Mouse (Mus musculus) megakaryocyte, adult 5-6 weeks (primary cell): ENCODE data around the gene Tbx10. TPM values are rescaled to one million over a fixed set of nuclear protein-coding genes. Genes with fewer than 3 reads are reported as not detected.
"Not testable (repeated sequence)": the region's sequence is repeated elsewhere in the genome, so short reads cannot be mapped to it uniquely, and the experiment has no call there.

Experiments used
- ATAC-seq: 2 replicates; pipeline ENCODE4 v1.8.0; 2016; ENCODE audit warnings: mild to moderate bottlenecking, inconsistent platforms; ENCODE audit not compliant: poor library complexity, severe bottlenecking
- total RNA-seq, 2 experiments: library from RNA; stranded (forward) in 1 of 2; stranded (reverse) in 1 of 2; fragments of 153-499, 151-499 nt in 1 of 2; fragments of 221-1000, 200-1000 nt in 1 of 2; gene quantifications; 2 replicates each; pipeline versions ENCODE4 v1.2.3 to v1.2.4; 2015 to 2017

The Tbx10 gene
- total RNA-seq, 2 experiments from 2014 or later, result not detected

DNA sequence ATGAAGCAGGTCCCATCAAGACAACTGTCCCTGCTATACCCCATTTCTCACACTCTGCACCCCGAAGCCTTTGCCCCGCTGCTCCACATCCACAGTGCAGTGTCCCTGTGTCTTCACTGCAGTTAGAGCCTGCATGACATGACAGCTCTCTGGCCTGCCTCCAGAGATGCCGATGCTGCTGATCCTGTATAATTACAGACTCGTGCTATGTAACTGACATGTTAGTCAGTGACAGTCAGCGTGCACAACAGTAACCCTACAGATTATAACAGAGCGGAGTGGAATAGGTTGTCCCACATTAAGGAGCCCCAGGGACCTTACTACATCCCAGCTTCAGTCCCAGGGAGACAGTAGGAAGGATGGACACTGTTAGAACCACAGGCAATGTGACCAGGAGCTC lies 17.9 kb upstream of the Tbx10 start:
- not testable (repeated sequence) for ATAC-seq

DNA sequence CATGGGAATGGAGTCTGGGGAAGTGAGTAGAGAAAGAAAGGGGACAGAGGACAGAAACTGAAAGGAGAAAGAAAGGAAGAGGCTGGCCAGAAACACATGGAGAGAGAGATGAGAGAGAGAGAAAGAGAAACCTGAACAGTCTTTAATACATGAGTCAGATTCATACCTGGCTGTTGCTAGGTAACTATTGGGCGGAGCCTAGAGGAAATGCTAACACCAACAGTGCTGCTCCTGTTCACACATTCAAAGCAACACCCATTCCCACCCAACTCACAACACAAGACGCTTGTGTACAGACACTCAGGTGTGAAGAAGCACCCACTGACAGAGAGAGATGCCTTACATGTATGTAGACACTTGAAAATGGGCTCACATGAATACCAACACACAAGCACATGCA lies 16.7 kb upstream of the Tbx10 start:
- no peak for ATAC-seq

DNA sequence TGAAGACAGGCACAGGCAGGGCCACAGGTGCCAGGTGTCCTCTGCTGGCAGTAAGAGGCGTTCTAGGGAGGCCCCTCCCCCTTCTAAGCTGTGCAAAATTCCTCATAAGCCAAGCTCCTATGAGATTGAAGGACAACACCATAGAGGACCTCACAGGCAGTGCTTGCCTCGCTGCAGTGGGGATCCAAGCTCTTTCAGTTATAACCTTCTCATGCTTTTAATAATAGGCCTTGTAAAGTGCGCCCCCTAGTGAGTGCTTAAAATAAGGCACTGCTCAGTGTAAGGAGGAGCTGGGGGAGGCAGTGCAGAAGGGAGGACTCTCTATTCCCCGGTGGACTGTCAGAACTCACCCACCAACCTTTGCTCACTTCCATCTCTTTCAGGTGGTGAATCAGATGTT lies 12.2 kb upstream of the Tbx10 start:
- ATAC-seq, result peak; percentile 94

DNA sequence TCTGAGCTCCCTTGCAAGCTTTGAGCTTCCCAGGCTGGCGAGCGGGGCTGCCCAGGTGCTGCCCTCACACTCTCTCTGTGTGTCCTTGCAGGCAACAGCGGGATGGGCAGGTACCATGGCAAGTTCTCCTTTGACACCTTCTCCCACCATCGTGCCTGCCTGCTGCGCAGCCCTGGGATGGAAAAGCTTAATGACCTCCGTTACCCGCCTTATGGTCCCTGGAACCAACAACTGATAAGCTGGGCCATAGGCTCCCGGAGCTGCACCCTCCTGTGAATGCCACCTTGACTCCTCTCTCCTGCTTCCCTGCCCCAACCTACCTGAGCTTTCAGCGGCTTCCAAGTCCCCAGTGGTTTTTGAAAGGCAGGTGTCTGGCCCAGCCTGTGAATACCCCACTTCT lies 11.6 kb upstream of the Tbx10 start:
- ATAC-seq, result no peak

DNA sequence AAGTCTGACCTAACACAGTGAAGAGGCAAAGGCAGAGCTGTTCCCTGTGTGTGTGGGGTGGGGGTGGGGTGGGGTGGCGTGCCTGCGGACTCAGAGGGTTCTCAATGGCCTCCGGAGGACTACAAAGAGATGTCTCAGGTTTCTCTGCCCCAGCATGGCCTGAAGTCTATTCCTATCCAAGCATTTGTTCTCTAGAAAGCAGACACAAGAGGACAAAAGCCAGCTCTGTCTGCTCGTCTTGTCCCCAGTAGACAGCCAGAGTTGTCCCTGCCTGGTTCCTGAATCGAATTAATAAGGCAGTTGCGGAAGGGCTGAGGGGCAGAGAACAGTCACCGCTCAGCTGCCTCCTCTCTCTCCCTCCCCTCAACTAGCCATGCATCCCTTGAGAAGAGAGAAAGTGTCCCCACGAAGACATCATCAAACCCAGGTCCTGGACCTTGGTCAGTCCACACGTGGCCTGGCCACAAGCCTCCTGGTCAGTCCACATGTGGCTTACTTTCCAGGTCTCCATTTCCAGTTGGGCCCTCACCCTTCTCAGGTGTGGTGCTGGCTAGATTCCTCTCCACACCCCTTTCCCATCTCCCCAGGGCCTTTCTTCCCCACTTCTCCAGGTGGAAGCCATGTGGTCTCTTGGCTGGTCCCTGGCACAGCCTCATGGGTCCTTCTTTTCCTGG lies 8.9 kb upstream of the Tbx10 start:
- ATAC-seq, result no peak

DNA sequence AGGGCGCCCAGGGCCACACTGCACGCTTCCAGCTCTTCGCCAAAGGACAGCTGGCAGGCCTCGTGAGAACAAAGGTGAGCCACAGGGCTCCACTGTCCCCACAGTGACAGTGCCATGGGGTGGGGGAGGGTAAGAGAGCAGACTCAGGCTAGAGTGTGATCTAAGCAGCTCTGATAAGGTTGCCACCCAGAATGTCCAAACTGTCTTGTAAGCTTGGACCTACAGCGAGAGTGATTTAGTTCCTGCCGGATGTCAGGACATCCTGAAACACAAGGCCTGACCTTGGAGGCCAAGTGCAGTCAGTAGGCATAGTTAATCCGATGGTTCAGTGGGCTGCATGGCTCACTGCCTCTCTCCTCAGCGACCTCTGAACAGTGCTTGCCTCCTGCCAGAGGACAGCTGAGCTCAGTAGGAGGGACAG lies 7.3 kb upstream of the Tbx10 start:
- no peak for ATAC-seq

DNA sequence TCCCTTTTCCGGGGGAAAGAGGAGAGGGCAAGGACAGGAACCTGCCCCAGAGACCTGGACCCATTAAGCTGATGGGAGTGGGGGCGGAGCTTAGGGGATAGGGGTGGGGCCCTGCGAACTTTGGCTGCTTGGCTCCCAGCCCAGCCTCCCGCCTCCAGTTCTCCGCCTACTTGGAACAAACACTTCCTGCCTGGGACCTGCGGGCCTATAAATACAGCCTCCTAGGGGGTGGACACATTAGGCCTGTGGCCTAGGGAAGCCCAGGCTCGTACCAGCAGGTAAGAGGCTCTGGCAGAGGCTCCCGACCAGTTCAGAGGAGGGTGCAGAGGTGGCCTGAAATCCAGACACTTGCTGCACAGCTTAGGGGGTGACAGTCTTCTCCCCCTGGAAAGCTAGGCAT lies 6.2 kb upstream of the Tbx10 start, which contains the start of gene Acy3:
Gene Acy3 (plus strand): TSS at position 237 of the 400 bp plus-strand sequence.
- no peak for ATAC-seq

DNA sequence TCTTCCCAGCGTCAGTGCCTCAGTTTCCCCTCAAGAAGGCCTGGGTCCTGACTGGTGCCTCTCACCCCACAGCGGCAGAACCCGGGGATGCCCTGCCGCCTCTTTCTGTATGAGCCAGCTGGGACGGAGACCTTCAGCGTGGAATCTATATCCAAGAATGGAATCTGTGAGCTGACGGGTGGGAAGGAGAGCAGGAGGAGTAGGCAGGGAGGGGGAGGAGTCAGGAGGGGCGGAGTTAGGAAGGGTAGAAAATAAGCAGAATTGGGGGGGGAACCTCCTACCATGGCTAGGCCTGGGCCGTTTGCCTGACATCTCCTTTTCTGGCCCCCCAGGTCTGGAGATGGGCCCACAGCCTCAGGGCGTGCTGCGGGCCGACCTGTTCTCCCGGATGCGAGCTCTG lies 4.5 kb upstream of the Tbx10 start:
- ATAC-seq, result no peak

DNA sequence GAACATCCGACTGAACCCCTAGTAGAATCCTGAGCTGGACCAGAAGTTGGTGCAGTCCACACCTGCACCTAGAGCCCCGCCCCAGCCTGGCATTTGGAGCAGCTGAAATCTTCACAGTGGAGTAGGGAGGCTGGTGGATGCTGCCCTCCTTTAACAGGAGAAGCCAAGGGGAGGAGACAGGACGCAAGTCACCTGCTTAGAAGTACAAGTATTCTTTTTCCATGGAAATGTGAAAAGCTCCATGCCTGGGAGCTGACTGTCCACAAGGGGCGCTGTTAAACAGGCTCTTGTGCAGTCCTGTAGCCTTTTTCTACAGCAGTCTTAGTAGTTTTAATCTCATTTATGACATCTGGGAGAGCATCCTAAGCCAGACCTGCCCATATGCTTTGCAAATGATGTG lies 3.8 kb upstream of the Tbx10 start:
- no peak for ATAC-seq

DNA sequence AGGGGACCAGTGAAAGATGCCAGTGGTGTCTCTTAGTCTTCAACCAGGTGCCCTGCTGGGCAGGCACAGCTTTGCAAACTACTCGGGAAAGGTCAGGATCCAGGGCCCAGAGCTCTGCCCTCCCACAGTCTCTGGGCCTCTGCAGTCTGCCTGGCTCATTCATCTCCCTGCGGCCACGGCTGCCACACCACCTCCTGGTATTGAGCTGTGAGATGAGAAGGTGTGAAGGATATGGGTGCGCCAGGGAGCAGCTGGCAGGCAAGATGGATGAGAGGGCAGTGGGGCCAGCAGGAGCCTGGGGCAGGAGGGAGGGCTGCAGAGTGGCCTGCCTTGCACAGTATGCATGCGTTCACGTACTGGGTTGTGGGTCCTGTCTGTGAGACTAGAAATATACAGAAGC lies 1.7 kb upstream of the Tbx10 start:
- ATAC-seq, result no peak

DNA sequence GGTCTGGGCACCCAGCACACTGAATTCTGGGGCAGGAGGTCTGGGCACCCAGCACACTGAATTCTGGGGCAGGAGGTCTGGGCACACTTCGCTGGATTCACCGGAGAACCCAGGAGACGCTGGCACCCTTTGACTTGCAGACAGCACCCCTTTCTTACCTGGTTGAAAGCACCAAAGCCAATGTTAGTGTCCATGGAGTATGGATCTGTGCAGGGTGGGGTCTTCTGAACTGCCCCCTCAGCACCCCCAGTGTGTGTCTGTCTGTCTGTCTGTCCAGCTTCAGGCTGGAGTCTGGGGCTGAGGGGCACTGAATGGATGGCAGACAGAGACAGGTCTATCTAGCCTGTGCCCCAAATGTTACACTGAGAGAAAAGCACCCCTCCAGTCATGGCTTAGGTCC lies 990 bp upstream of the Tbx10 start:
- ATAC-seq, result no peak

DNA sequence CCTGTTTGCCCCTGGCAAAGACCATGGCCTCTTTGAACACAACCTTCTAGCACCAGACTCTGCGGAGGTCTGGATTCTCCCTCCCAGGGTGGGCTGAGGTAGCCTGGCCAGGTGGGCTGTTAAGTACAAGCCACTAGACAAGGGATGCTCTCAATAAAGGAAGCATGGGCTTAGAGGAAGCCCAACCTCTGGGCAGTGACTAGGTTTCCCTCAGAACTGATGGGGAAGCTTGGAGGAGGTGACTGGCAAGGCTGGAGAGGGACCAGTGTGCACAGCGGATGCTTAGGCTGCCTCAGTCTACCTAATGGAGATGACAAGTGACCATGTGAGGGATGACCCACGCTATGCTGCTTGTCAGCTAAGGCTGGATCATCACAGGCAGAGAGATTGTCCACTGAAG lies 586 bp upstream of the Tbx10 start:
- no peak for ATAC-seq

DNA sequence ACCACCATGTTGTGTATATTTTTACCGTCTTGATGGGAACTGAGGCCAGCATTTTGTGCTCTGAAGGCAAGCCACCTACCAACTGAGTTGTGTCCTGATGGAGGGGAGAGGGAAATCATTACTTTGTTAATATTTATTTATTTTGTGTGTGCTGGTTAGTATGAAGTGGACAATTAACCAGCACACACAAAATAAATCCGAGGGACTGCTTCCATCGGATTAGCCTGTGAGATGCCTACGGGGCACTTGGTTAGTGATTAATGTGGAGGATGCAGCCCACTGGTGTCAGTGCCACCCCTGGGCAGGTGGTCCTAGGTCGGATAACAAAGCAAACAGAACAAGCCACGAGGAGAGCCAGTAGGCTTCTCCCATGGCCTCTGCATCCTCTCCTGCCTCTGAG lies 2.4 kb downstream of the Tbx10 start:
- no peak for ATAC-seq

DNA sequence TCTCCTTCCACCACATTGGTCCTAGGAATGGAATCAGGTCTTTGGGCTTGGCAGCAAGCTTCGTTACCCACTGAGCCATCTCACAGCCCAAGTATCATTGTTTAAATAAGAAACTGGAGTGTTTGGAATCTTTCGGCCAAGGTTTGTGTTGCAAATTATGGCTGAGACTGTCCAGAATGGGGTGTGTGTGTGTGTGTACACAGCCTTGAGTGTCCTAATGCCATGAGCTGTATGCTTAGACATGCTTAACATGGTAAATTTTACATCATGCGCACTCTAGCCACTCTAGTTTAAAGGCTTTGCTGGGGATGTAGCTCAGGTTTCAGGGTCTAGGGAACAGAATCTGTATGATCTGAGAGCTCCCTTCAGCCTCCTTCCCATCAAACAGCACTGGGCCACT lies 3.0 kb downstream of the Tbx10 start:
- no peak for ATAC-seq

DNA sequence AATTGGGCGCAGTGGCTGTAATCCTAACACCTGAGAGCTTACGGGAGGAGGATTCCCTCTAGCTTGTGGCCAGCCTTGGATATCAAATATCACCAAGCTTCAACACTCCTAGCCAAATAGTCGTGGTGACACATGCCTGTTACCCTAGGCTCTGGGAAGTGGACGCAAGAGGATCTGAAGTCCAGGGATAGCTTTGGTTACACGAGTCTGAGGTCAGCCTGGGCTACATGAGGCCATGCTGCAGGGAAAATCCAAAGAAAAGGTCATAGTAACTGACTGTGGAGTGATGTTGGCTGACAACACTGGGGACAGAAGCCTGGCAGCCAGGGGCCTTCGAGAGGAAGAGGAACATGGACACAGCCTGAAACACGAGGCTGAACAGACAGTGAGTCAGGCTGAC lies 3.6 kb downstream of the Tbx10 start:
- ATAC-seq, result no peak

DNA sequence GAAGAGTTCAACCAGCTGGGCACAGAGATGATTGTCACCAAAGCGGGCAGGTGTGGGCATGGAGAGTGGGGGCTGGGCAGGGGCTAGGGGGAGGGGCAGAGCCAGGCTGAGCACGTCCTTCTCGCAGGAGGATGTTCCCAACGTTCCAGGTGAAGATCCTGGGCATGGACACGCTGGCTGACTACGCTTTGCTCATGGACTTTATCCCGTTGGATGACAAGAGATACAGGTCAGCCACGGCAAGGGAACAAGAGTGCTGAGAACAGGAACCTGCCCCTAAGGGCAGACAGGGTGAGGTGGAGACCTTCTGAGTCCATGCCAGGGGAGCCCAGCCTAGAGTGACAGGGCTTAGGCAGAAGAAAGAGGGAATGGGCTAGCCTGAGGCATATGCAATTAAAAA lies 4.2 kb downstream of the Tbx10 start:
- no peak for ATAC-seq

DNA sequence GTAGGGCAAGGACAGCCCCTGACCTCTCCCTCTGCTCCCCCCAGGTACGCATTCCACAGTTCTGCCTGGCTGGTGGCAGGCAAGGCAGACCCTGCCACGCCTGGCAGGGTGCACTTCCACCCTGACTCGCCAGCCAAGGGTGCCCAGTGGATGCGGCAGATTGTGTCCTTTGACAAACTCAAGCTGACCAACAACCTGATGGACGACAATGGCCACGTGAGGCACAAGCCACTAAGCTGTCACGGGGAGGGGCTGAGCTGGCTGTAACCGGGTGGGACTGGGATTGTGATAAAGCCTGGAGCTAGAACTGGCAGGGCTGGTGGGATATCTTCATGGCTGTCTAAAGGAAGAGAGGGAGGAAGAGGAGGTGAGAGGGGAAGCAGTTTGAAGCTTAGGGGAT lies 4.7 kb downstream of the Tbx10 start:
- no peak for ATAC-seq

DNA sequence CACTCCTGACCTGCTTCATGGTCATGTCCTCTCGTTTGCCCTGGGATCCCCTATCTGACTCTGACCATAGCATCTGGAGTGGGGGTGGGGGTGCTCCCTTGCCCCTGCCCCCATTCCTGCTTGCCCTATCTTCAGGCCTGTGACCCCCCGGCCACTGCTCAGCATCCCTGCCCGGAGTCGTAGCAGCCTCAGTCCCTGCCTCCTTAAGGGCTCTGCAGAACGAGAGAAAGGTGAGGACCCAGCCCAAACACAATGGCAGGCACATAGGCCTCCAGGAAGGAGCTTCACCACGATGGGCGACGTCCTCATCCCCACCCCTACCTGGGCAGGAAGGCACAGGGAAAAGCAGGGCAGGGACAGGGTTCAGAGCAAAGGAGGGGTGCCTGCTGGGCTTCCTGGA lies 5.8 kb downstream of the Tbx10 start:
- no peak for ATAC-seq

DNA sequence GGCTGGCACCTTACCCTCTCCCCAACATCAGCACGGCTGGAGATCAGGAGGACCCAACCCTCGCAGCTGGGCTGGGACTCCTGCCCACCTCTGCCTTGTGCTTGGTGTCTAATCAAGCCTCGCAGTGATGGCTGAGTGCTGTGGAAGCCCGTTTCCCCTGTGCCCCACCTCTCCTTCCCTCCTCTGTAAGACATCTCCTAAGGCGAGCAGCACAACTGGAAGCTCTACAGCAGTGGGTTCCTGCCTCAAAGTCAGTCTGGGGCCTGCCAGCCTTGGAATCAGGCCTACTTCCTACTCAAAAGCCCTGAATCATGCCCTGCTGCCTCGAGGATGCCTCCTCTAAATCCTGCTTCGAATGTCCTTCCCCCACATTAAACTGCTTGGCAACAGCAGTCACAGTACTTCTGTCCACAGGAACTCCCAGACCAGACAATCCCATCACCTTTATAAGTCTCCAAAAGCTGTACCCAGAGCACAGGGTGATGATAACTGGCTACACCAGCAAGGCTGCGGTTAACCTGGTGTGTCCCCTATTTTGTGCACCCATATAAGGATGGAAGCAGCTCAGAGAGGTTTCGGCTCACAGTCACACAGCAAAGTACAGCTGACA lies 6.7 kb downstream of the Tbx10 start:
- no peak for ATAC-seq

DNA sequence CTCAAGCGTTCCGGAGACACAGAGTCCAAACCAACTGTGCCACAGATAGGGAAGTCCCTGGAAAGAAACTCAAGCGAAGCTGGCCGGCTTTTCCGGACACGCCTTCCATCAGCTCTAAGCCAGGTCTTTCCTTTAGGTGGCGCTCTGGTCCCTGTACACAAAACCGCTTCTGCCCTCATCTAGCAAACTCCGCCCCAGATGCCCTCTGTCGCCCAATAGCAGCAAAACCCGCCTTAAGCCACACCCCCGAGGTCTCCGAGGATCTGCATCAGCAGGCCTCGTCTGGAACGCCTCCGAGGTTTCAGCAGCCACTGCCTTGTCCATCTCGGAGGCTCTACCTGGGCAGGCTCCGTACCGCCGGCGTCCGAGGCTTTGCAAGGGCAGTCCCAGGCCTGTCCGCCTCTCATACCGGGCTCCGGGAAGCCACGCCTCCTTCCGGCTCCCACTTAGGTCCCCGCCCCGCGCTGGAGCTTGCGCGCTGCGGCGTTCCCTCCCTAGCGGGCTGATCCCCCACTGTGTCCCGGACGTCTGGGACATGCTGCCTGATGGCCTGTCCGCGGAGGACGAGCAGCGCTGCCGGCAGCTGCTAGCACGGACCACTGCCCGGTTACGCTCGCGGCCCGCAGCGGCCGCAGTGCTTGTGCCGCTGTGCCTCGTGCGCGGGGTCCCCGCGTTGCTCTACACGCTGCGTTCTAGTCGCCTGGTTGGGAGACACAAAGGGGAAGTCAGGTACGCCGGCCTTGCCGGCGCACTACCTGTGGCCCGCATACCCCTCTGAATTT lies 7.8 kb downstream of the Tbx10 start, which contains the start of the genes Nudt8 and Gm49405:
Gene Nudt8 (plus strand): TSS at position 462 of the 782 bp plus-strand sequence.
Gene Gm49405 (plus strand): TSS at position 508 of the 782 bp plus-strand sequence.
- peak; percentile 91 for ATAC-seq

DNA sequence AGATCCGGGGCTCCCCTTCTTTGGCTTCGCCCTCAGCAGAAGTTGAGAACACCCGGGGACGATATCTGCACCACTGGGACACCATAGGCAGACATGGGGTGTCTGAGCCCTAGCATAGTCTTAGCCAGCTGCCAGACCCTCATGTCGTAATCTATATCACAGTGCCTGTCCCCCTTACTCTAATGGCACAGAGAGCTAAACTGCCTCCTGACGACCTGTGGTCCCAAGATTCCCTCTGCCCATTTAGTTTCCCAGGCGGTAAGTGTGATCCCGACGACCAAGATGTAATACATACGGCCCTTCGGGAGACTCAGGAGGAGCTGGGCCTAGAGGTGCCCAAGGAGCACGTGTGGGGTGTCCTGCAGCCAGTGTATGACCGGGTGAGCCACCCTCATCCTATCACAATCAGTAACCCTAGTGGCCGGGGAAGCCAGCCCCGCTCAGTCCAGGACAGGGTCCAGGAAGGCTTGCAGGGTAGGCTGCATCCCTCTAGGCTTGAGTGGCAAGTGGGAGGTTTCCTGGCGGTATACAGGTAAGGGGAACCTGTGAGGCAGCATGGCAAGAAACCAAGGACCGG lies 8.5 kb downstream of the Tbx10 start:
- ATAC-seq, result 0 out of 2 replicates have a peak, but pooled peaks have one; percentile 1

DNA sequence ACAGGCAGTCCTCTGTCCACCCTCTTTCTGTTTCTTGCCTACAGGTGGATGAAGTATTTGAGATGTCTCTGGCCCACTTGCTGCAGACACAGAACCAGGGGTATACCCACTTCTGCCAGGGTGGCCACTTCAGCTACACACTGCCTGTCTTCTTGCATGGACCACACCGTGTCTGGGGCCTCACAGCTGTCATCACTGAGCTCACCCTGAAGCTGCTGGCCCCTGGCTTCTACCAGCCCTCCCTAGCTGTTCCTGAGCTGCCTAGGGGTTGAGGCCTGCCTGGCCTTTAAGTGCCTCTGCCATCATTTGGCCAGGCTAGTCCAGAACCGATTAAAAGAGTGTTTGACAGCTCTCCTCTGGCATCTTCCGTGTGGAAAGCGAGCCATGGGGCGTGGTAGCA lies 9.2 kb downstream of the Tbx10 start:
- ATAC-seq, result no peak
